Mouse (Mus musculus): ENCODE measurements around the gene Mymx. TPM values are rescaled to one million over a fixed set of nuclear protein-coding genes. Genes with fewer than 3 reads are reported as not detected.

Gene Mymx
- polyA plus RNA-seq, 1 experiment from 2014 or later, result 5.6 TPM

- Histone ChIP-seq H3K27ac (replicated peaks; ENCODE audit: low read depth, low read length) (no peak overlapping the region), H3K9me3 (replicated peaks; ENCODE audit: control insufficient read depth, low read length) (no peaks in the 10 kb centered on the region), H3K36me3 (replicated peaks; ENCODE audit: control insufficient read depth, insufficient read depth, low read depth, low read length) (no peaks in the 10 kb centered on the region), H3K9ac (replicated peaks; ENCODE audit: low read length) (no peak overlapping the region), H3K4me2 (ENCODE audit: low read depth, low read length) (no peak overlapping the region), H3K27me3 (ENCODE audit: control insufficient read depth, insufficient read depth, low read length) (peaks cover 5% of the 10 kb centered on the region; the same call in 1 of the 2 replicates), H3K4me3 (ENCODE audit: low read depth, low read length) (no peak overlapping the region), H3K4me1 (ENCODE audit: control insufficient read depth, insufficient read depth, low read length) (peaks cover 11% of the 10 kb centered on the region)
- ATAC-seq (replicated peaks; ENCODE audit: insufficient number of reproducible peaks, low FRiP score, low TSS enrichment, low read depth) (no peak), DNase-seq (ENCODE audit: low spot score) (no peak)
- 62% methylated on average over 3 of the region's 3 CpGs for WGBS
These were observed 1.1 kb upstream of the Mymx start for GRCm38 (mm10) chr17:45602984-45603383.

DNA sequence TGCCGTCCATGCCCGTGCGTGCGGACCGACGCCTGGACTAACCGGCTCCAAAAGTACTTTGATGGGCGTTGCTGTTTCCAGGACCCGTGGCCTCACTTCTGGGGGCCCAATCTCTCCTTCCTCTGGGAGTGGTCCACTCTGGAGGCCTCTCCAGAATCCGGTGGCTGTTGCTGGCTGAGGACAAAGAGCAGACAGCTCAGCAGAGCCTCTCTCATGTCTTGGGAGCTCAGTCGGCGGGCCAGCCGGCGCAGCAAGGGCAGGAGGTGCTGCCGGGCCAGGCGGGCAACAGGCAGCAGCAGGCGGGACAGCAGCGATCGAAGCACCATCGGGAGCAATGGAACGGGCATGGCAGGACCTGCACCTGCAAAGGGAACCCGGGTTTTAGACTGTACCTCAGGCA, 577 bp downstream of the Mymx start:
- DNase-seq (ENCODE audit: low spot score) (no peak), ATAC-seq (replicated peaks; ENCODE audit: insufficient number of reproducible peaks, low FRiP score, low TSS enrichment, low read depth) (no peak)
- H3K4me1 ChIP-seq (ENCODE audit: control insufficient read depth, insufficient read depth, low read length), result peaks cover 11% of the 10 kb centered on the region
- H3K4me2 ChIP-seq (ENCODE audit: low read depth, low read length), result no peak overlapping the region
- H3K36me3 ChIP-seq (replicated peaks; ENCODE audit: control insufficient read depth, insufficient read depth, low read depth, low read length), result no peaks in the 10 kb centered on the region
- no peak overlapping the region for H3K27ac ChIP-seq (replicated peaks; ENCODE audit: low read depth, low read length)
- H3K4me3 ChIP-seq (ENCODE audit: low read depth, low read length), result no peak overlapping the region
- H3K9me3 ChIP-seq (replicated peaks; ENCODE audit: control insufficient read depth, low read length), result no peaks in the 10 kb centered on the region
- 0 out of 2 replicates have a peak overlapping the region, but pooled peaks have one; percentile 15 for H3K9ac ChIP-seq (replicated peaks; ENCODE audit: low read length)
- H3K27me3 ChIP-seq (ENCODE audit: control insufficient read depth, insufficient read depth, low read length), result peaks cover 5% of the 10 kb centered on the region; the same call in 1 of the 2 replicates
- WGBS, result 10% methylated on average over 22 of the region's 22 CpGs

DNA sequence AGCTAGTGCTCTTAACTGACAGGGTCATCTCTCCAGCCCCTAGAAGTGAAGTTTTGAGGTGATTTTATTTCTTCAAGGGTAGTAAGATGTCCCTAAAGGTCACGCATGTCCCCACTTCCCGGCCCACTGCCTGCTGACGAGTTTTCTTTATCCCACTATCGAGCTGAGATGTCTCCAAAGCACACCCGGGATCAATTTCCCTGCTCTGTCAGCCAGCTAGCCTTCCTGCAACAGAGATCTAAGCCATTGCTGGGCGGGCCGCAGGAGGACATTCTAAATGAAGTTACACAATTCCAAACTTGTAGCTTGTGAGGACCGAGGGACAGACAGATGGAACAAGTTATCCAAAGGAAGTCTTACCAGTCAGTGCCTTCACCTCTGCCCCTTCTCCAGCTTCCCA, 1.6 kb downstream of the Mymx start:
- H3K4me1 ChIP-seq (ENCODE audit: control insufficient read depth, insufficient read depth, low read length), result peaks cover 15% of the 10 kb centered on the region
- no peak overlapping the region; the same call in 1 of the 2 replicates for H3K4me2 ChIP-seq (ENCODE audit: low read depth, low read length)
- H3K27me3 ChIP-seq (ENCODE audit: control insufficient read depth, insufficient read depth, low read length), result peaks cover 5% of the 10 kb centered on the region; the same call in 1 of the 2 replicates

DNA sequence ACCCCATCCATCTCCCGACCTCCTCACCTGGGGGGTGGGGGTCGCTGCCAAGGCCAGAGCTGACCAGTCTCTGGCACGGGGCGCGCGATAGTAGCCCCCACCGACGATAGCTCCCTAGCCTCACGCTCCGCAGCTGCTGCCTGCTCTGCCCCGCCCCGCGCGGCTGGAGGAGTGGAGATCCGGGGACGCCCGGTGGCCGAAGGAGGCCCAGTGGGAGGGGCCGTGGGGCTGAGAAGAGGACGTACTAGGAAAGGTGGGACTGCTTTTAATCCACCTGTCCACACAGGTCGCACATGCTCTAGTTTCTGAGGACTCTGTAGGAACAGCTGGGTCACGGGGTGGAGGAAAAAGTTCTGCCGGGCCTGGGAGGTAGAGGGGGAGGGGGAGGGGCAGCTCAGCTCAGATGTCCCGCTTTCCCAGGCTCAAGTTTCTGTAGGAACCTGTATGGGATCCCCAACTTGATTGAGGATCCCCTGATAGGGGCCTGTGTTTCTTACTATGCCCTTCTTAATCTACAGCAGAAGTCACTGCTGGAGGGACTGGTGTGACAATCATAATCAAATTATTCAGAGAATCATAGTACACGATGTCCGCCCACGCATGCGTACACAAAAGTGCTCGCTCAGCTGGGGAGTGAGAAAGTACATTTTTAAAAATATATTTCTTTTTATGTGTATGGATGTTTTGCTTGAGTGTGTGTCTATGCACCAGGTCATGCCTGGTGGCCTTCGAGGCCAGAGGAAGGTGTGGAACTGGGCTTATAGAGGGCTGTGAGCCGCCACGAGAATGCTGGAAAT, 2.3 kb downstream of the Mymx start, which contains the start of gene Slc29a1:
Gene Slc29a1 (minus strand): TSS at position 161 of the 797 bp plus-strand sequence.
- H3K9ac ChIP-seq (replicated peaks; ENCODE audit: low read length), result peak within 1 kb of the TSS; percentile 37
- DNase-seq (ENCODE audit: low spot score), result no peak
- ATAC-seq (replicated peaks; ENCODE audit: insufficient number of reproducible peaks, low FRiP score, low TSS enrichment, low read depth), result peak; percentile 12; the same call in 1 of the 2 replicates
- 0 out of 2 replicates have a peak within 1 kb of the TSS, but pooled peaks have one; percentile 13 for H3K27ac ChIP-seq (replicated peaks; ENCODE audit: low read depth, low read length)
- no peaks in the 10 kb centered on the region for H3K36me3 ChIP-seq (replicated peaks; ENCODE audit: control insufficient read depth, insufficient read depth, low read depth, low read length)
- no peaks in the 10 kb centered on the region for H3K9me3 ChIP-seq (replicated peaks; ENCODE audit: control insufficient read depth, low read length)
- 12% methylated on average over 32 of the region's 32 CpGs for WGBS
- H3K4me2 ChIP-seq (ENCODE audit: low read depth, low read length), result peak within 1 kb of the TSS; percentile 85
- H3K4me3 ChIP-seq (ENCODE audit: low read depth, low read length), result peak within 1 kb of the TSS; percentile 18
- peaks cover 17% of the 10 kb centered on the region for H3K4me1 ChIP-seq (ENCODE audit: control insufficient read depth, insufficient read depth, low read length)
- H3K27me3 ChIP-seq (ENCODE audit: control insufficient read depth, insufficient read depth, low read length), result peaks cover 6% of the 10 kb centered on the region; the same call in 1 of the 2 replicates

More for the DNA sequence above, 1.6 kb downstream of the Mymx start:
- DNase-seq (ENCODE audit: low spot score) (peak; percentile 63), ATAC-seq (replicated peaks; ENCODE audit: insufficient number of reproducible peaks, low FRiP score, low TSS enrichment, low read depth) (no peak)
- no peaks in the 10 kb centered on the region for H3K9me3 ChIP-seq (replicated peaks; ENCODE audit: control insufficient read depth, low read length)
- H3K4me3 ChIP-seq (ENCODE audit: low read depth, low read length), result no peak overlapping the region
- no peak overlapping the region for H3K9ac ChIP-seq (replicated peaks; ENCODE audit: low read length)
- no peaks in the 10 kb centered on the region for H3K36me3 ChIP-seq (replicated peaks; ENCODE audit: control insufficient read depth, insufficient read depth, low read depth, low read length)
- 0 out of 2 replicates have a peak overlapping the region, but pooled peaks have one; percentile 13 for H3K27ac ChIP-seq (replicated peaks; ENCODE audit: low read depth, low read length)
- WGBS, result 28% methylated on average over 8 of the region's 8 CpGs

DNA sequence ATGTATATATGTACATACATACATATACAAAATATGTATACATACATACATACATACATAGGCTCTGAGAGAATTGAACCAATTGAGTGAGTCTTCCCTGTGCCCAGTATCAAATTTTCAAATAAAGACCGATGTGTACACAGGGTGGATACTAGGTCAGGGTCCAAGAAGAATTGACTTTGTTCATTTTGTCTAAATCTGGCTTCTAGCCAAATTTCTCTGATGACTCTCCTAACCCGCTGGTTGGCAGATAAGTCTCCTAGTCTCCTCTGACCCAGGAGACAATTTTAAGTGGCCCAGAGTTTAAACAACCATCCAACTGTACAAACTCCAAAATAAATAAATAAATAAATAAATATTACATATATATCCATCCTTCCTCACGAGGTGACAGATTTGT, 3.0 kb downstream of the Mymx start:
- DNase-seq (ENCODE audit: low spot score) (no peak), ATAC-seq (replicated peaks; ENCODE audit: insufficient number of reproducible peaks, low FRiP score, low TSS enrichment, low read depth) (no peak)
- peaks cover 7% of the 10 kb centered on the region; the same call in 1 of the 2 replicates for H3K27me3 ChIP-seq (ENCODE audit: control insufficient read depth, insufficient read depth, low read length)
- no peaks in the 10 kb centered on the region for H3K9me3 ChIP-seq (replicated peaks; ENCODE audit: control insufficient read depth, low read length)
- WGBS, result 49% methylated on average over 3 of the region's 3 CpGs
- no peak overlapping the region for H3K27ac ChIP-seq (replicated peaks; ENCODE audit: low read depth, low read length)
- H3K4me3 ChIP-seq (ENCODE audit: low read depth, low read length), result no peak overlapping the region
- H3K36me3 ChIP-seq (replicated peaks; ENCODE audit: control insufficient read depth, insufficient read depth, low read depth, low read length), result no peaks in the 10 kb centered on the region
- no peak overlapping the region; the same call in 1 of the 2 replicates for H3K4me2 ChIP-seq (ENCODE audit: low read depth, low read length)
- H3K9ac ChIP-seq (replicated peaks; ENCODE audit: low read length), result no peak overlapping the region; the same call in 1 of the 2 replicates
- peaks cover 17% of the 10 kb centered on the region for H3K4me1 ChIP-seq (ENCODE audit: control insufficient read depth, insufficient read depth, low read length)

DNA sequence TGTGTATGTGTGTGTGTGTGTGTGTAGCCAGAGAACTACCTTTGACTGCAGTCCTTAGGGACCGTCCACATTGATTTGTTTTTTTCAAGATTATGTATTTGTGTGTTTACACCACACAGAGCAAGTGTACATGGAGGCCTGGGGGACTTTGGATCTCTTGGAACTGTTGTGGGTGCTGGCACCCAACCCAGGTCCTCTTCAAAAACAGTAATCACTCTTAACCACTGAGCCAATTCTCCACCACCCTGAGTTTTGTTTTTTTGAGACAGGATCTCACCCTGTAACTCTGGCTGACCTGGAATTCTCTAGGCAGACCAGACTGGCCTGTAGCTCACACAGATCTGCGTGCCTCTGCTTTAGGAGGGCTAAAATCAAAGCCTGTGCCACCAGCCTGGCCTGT, 3.5 kb downstream of the Mymx start:
- H3K27ac ChIP-seq (replicated peaks; ENCODE audit: low read depth, low read length), result no peak overlapping the region
- no peaks in the 10 kb centered on the region for H3K36me3 ChIP-seq (replicated peaks; ENCODE audit: control insufficient read depth, insufficient read depth, low read depth, low read length)
- 90% methylated on average over 2 of the region's 2 CpGs for WGBS
- H3K9me3 ChIP-seq (replicated peaks; ENCODE audit: control insufficient read depth, low read length), result no peaks in the 10 kb centered on the region
- no peak overlapping the region for H3K4me3 ChIP-seq (ENCODE audit: low read depth, low read length)
- H3K27me3 ChIP-seq (ENCODE audit: control insufficient read depth, insufficient read depth, low read length), result peaks cover 9% of the 10 kb centered on the region
- H3K9ac ChIP-seq (replicated peaks; ENCODE audit: low read length), result no peak overlapping the region
- DNase-seq (ENCODE audit: low spot score) (no peak), ATAC-seq (replicated peaks; ENCODE audit: insufficient number of reproducible peaks, low FRiP score, low TSS enrichment, low read depth) (no peak)
- peaks cover 17% of the 10 kb centered on the region for H3K4me1 ChIP-seq (ENCODE audit: control insufficient read depth, insufficient read depth, low read length)
- H3K4me2 ChIP-seq (ENCODE audit: low read depth, low read length), result no peak overlapping the region

- Histone ChIP-seq H3K4me3 (ENCODE audit: low read depth, low read length) (no peak overlapping the region), H3K9ac (replicated peaks; ENCODE audit: low read length) (no peak overlapping the region), H3K4me2 (ENCODE audit: low read depth, low read length) (no peak overlapping the region), H3K9me3 (replicated peaks; ENCODE audit: control insufficient read depth, low read length) (no peaks in the 10 kb centered on the region), H3K27me3 (ENCODE audit: control insufficient read depth, insufficient read depth, low read length) (peaks cover 10% of the 10 kb centered on the region), H3K4me1 (ENCODE audit: control insufficient read depth, insufficient read depth, low read length) (peaks cover 17% of the 10 kb centered on the region), H3K27ac (replicated peaks; ENCODE audit: low read depth, low read length) (no peak overlapping the region), H3K36me3 (replicated peaks; ENCODE audit: control insufficient read depth, insufficient read depth, low read depth, low read length) (no peaks in the 10 kb centered on the region)
- DNase-seq (ENCODE audit: low spot score) (no peak), ATAC-seq (replicated peaks; ENCODE audit: insufficient number of reproducible peaks, low FRiP score, low TSS enrichment, low read depth) (no peak)
- WGBS, result 39% methylated on average over 3 of the region's 3 CpGs
These were observed 4.1 kb downstream of the Mymx start for GRCm38 (mm10) chr17:45597787-45598186.
